ENCODE assay signal across 25 mouse cellular contexts in genomic region chr4:59892731-59893130, GRCm38 (mm10). TPM values are rescaled to one million over a fixed set of nuclear protein-coding genes. Genes with fewer than 3 reads are reported as not detected.
"Had no signal": no experiment of that assay in that cellular context is flagged by ENCODE, and none has a peak within 500 bp of the region (broad histone marks: within the 10 kb centered on the region; RNA-seq: fewer than 3 reads in every experiment).

No protein-coding gene starts in this region.

- H3K27me3 ChIP-seq: lung, embryonic 15.5 days; midbrain, embryonic 12.5 days; neural tube, embryonic 13.5 days; neural tube, embryonic 15.5 days had no signal

- H3K4me3 ChIP-seq: lung, embryonic 15.5 days; midbrain, embryonic 10.5 days; midbrain, embryonic 12.5 days; myocyte; neural tube, embryonic 13.5 days; neural tube, embryonic 15.5 days had no signal

- ATAC-seq: liver, postnatal 0 days; lung, postnatal 0 days; midbrain, embryonic 16.5 days had no signal

- H3K4me2 ChIP-seq: lung, embryonic 15.5 days; midbrain, embryonic 12.5 days; neural tube, embryonic 13.5 days; neural tube, embryonic 15.5 days had no signal

- H3K9ac ChIP-seq: liver, postnatal 0 days; lung, embryonic 15.5 days; midbrain, embryonic 12.5 days; neural tube, embryonic 13.5 days; neural tube, embryonic 15.5 days had no signal

- H3K4me1 ChIP-seq: lung, embryonic 15.5 days; midbrain, embryonic 10.5 days; midbrain, embryonic 12.5 days; neural tube, embryonic 13.5 days; neural tube, embryonic 15.5 days had no signal

- H3K9me3 ChIP-seq: lung, embryonic 15.5 days; midbrain, embryonic 10.5 days; midbrain, embryonic 12.5 days; neural tube, embryonic 13.5 days; neural tube, embryonic 15.5 days had no signal

- DNase-seq: liver, postnatal 0 days; lung, adult 2 months; lung, postnatal 14 days; lung, postnatal 36 days; midbrain, embryonic 14.5 days; retina, postnatal 1 day; right cerebral cortex, adult 18-20 months; right cerebral cortex, postnatal 25 days; right cerebral cortex, postnatal 4 days; spleen, adult 18-20 months; thymus, adult 18-20 months; thymus, postnatal 14 days; thymus, postnatal 36 days had no signal

- H3K27ac ChIP-seq: lung, embryonic 15.5 days; macrophage; midbrain, embryonic 10.5 days; midbrain, embryonic 12.5 days; neural tube, embryonic 13.5 days; neural tube, embryonic 15.5 days had no signal

RNA-seq across cellular contexts. Expression of gene Slc46a2, which starts 22.1 kb away (rescaled TPM):
- total RNA-seq: megakaryocyte-erythroid progenitor cell, adult 5-6 weeks had no signal
- polyA plus RNA-seq: liver, postnatal 0 days; macrophage; midbrain, embryonic 10.5 days; midbrain, embryonic 12.5 days; midbrain, embryonic 14.5 days; myocyte; neural tube, embryonic 11.5 days; neural tube, embryonic 13.5 days; small intestine, adult 2 months had no signal
